Comparison of ENCODE assay signal across 8 mouse cellular contexts in genomic region chr11:64442119-64442518, GRCm38 (mm10). TPM values are rescaled to one million over a fixed set of nuclear protein-coding genes. Genes with fewer than 3 reads are reported as not detected.
DNase-seq lines count a peak whose midpoint lies in the region; ATAC-seq and TF ChIP-seq lines count a peak whose summit lies in the region.

No protein-coding gene starts in this region.

- ATAC-seq in hindbrain, embryonic 12.5 days (ENCODE audit: low FRiP score): no peak
- ATAC-seq in intestine, postnatal 0 days: no peak
- no peak for ATAC-seq in lung, embryonic 15.5 days (ENCODE audit: borderline replicate concordance, extremely low read depth, low FRiP score, low TSS enrichment)
- no peak for ATAC-seq in stomach, embryonic 15.5 days (ENCODE audit: insufficient read depth, low FRiP score, low read depth)

- no peak overlapping the region for H3K4me2 ChIP-seq in hindbrain, embryonic 12.5 days (replicated peaks)
- H3K4me2 ChIP-seq in intestine, postnatal 0 days (replicated peaks; ENCODE audit: low read depth): peak overlapping the region; percentile 46; the same call in 1 of the 2 replicates
- peak overlapping the region; percentile 44 for H3K4me2 ChIP-seq in lung, embryonic 15.5 days
- H3K4me2 ChIP-seq in stomach, embryonic 15.5 days: peak overlapping the region; percentile 20; the same call in 1 of the 2 replicates

- TF ChIP-seq RAD21 in MEL (IDR thresholded peaks at IDR 0.05; ENCODE audit: low read depth, low read length): peak; percentile 57

- no peaks in the 10 kb centered on the region for H3K36me3 ChIP-seq in hindbrain, embryonic 10.5 days
- H3K36me3 ChIP-seq in hindbrain, embryonic 12.5 days: no peaks in the 10 kb centered on the region
- H3K36me3 ChIP-seq in MEL (ENCODE audit: control insufficient read depth in 1 of 2, insufficient read depth in 2 of 2, low read length in 2 of 2): no peaks in the 10 kb centered on the region
- no peaks in the 10 kb centered on the region for H3K36me3 ChIP-seq in embryonic facial prominence, embryonic 10.5 days (replicated peaks)
- H3K36me3 ChIP-seq in intestine, postnatal 0 days (ENCODE audit: control insufficient read depth, insufficient read depth): no peaks in the 10 kb centered on the region
- no peaks in the 10 kb centered on the region for H3K36me3 ChIP-seq in lung, embryonic 15.5 days
- H3K36me3 ChIP-seq in stomach, embryonic 15.5 days: no peaks in the 10 kb centered on the region

- TF ChIP-seq EP300 in MEL (IDR thresholded peaks at IDR 0.05; ENCODE audit: low read depth in 1 of 2, low read length in 2 of 2): no peak

- no peak overlapping the region for H3K4me3 ChIP-seq in hindbrain, embryonic 10.5 days
- no peak overlapping the region for H3K4me3 ChIP-seq in hindbrain, embryonic 12.5 days
- no peak overlapping the region for H3K4me3 ChIP-seq in MEL (ENCODE audit: control insufficient read depth in 1 of 2, insufficient read depth in 1 of 2, low read depth in 2 of 2, low read length in 2 of 2)
- H3K4me3 ChIP-seq in embryonic facial prominence, embryonic 10.5 days: no peak overlapping the region
- H3K4me3 ChIP-seq in intestine, postnatal 0 days (ENCODE audit: low read depth, low read length): no peak overlapping the region
- H3K4me3 ChIP-seq in lung, embryonic 15.5 days: no peak overlapping the region
- no peak overlapping the region; the same call in 1 of the 2 replicates for H3K4me3 ChIP-seq in stomach, embryonic 15.5 days (replicated peaks)

- H3K27me3 ChIP-seq in hindbrain, embryonic 10.5 days (ENCODE audit: insufficient read depth, poor library complexity, severe bottlenecking): peaks cover 44% of the 10 kb centered on the region
- H3K27me3 ChIP-seq in hindbrain, embryonic 12.5 days: peaks cover 10% of the 10 kb centered on the region
- H3K27me3 ChIP-seq in MEL (ENCODE audit: control insufficient read depth in 1 of 2, insufficient read depth in 2 of 2, low read length in 2 of 2): no peaks in the 10 kb centered on the region
- peaks cover 35% of the 10 kb centered on the region for H3K27me3 ChIP-seq in embryonic facial prominence, embryonic 10.5 days (replicated peaks; ENCODE audit: low read depth, poor library complexity, severe bottlenecking)
- 0 out of 2 replicates have a peak, but pooled peaks cover 5% of the 10 kb centered on the region for H3K27me3 ChIP-seq in intestine, postnatal 0 days (replicated peaks; ENCODE audit: control insufficient read depth, insufficient read depth, low read length)
- H3K27me3 ChIP-seq in lung, embryonic 15.5 days: peaks cover 35% of the 10 kb centered on the region
- H3K27me3 ChIP-seq in stomach, embryonic 15.5 days (replicated peaks): no peaks in the 10 kb centered on the region

- DNase-seq in hindbrain, embryonic 10.5 days (ENCODE audit: low spot score): peak; percentile 28
- DNase-seq in MEL (ENCODE audit: low read depth, low spot score): peak; percentile 33
- DNase-seq in embryonic facial prominence, embryonic 10.5 days (ENCODE audit: low spot score): peak; percentile 38
- DNase-seq in ovary, adult 18-20 months (ENCODE audit: low spot score): no peak

- H3K79me2 ChIP-seq in MEL (ENCODE audit: control insufficient read depth, insufficient read depth, low read length, poor library complexity): no peaks in the 10 kb centered on the region

- H3K9ac ChIP-seq in hindbrain, embryonic 12.5 days: no peak overlapping the region
- H3K9ac ChIP-seq in MEL (ENCODE audit: control insufficient read depth, low read depth, low read length, poor library complexity, severe bottlenecking): no peak overlapping the region
- H3K9ac ChIP-seq in intestine, postnatal 0 days (ENCODE audit: low read depth, low read length): no peak overlapping the region
- H3K9ac ChIP-seq in lung, embryonic 15.5 days: no peak overlapping the region
- H3K9ac ChIP-seq in stomach, embryonic 15.5 days: no peak overlapping the region

- H3K4me1 ChIP-seq in hindbrain, embryonic 10.5 days (replicated peaks): peaks cover 15% of the 10 kb centered on the region
- H3K4me1 ChIP-seq in hindbrain, embryonic 12.5 days: peaks cover 3% of the 10 kb centered on the region; the same call in 1 of the 2 replicates
- no peaks in the 10 kb centered on the region; a peak in 1 of 4 replicates for H3K4me1 ChIP-seq in MEL (ENCODE audit: control insufficient read depth in 1 of 2, insufficient read depth in 2 of 2, low read length in 2 of 2)
- H3K4me1 ChIP-seq in embryonic facial prominence, embryonic 10.5 days: peaks cover 38% of the 10 kb centered on the region
- no peaks in the 10 kb centered on the region for H3K4me1 ChIP-seq in intestine, postnatal 0 days (replicated peaks; ENCODE audit: control insufficient read depth, insufficient read depth, low read length)
- H3K4me1 ChIP-seq in lung, embryonic 15.5 days: peaks cover 5% of the 10 kb centered on the region
- no peaks in the 10 kb centered on the region for H3K4me1 ChIP-seq in stomach, embryonic 15.5 days

- H3K27ac ChIP-seq in hindbrain, embryonic 10.5 days: no peak overlapping the region
- no peak overlapping the region for H3K27ac ChIP-seq in hindbrain, embryonic 12.5 days
- no peak overlapping the region for H3K27ac ChIP-seq in MEL (ENCODE audit: control insufficient read depth, low read depth, low read length)
- no peak overlapping the region for H3K27ac ChIP-seq in embryonic facial prominence, embryonic 10.5 days (replicated peaks)
- H3K27ac ChIP-seq in intestine, postnatal 0 days (ENCODE audit: low read depth, low read length): no peak overlapping the region
- H3K27ac ChIP-seq in lung, embryonic 15.5 days: no peak overlapping the region
- H3K27ac ChIP-seq in stomach, embryonic 15.5 days: no peak overlapping the region

- 42% methylated on average over 8 of the region's 8 CpGs for WGBS in hindbrain, embryonic 10.5 days
- 36% methylated on average over 8 of the region's 8 CpGs for WGBS in hindbrain, embryonic 12.5 days
- WGBS in embryonic facial prominence, embryonic 10.5 days: 40% methylated on average over 8 of the region's 8 CpGs
- WGBS in intestine, postnatal 0 days: 17% methylated on average over 8 of the region's 8 CpGs
- 14% methylated on average over 8 of the region's 8 CpGs for WGBS in lung, embryonic 15.5 days
- 19% methylated on average over 8 of the region's 8 CpGs for WGBS in stomach, embryonic 15.5 days

- H3K9me3 ChIP-seq in hindbrain, embryonic 10.5 days: no peaks in the 10 kb centered on the region
- no peaks in the 10 kb centered on the region for H3K9me3 ChIP-seq in hindbrain, embryonic 12.5 days (replicated peaks)
- H3K9me3 ChIP-seq in MEL (replicated peaks; ENCODE audit: insufficient read depth, low read length): no peaks in the 10 kb centered on the region; the same call in 1 of the 2 replicates
- H3K9me3 ChIP-seq in embryonic facial prominence, embryonic 10.5 days: no peaks in the 10 kb centered on the region
- no peaks in the 10 kb centered on the region for H3K9me3 ChIP-seq in intestine, postnatal 0 days (ENCODE audit: control insufficient read depth)
- H3K9me3 ChIP-seq in lung, embryonic 15.5 days: no peaks in the 10 kb centered on the region
- H3K9me3 ChIP-seq in stomach, embryonic 15.5 days: no peaks in the 10 kb centered on the region

- TF ChIP-seq POLR2A in MEL (IDR thresholded peaks at IDR 0.05; ENCODE audit: control insufficient read depth in 1 of 2, insufficient read depth in 1 of 2, low read depth in 1 of 2, low read length in 2 of 2, poor library complexity in 1 of 2): no peak

- TF ChIP-seq CTCF in MEL (IDR thresholded peaks at IDR 0.05 in 2 of 3, conservative IDR thresholded peaks at IDR 0.05 in 1 of 3; ENCODE audit: control insufficient read depth in 1 of 3, insufficient read depth in 1 of 3, low read depth in 2 of 3, low read length in 3 of 3, poor library complexity in 1 of 3, severe bottlenecking in 1 of 3): peak; percentile 8 to 55 (median 16); a peak in 3 of 6 replicates
- TF ChIP-seq CTCF in intestine, postnatal 0 days (IDR thresholded peaks at IDR 0.05; ENCODE audit: low read depth): peak; percentile 78

TF ChIP-seq in MEL, 35 proteins besides CTCF, POLR2A, EP300 and RAD21:
- TF ChIP-seq ZKSCAN1 (IDR thresholded peaks at IDR 0.05; ENCODE audit: low read depth, low read length) (no peak), HCFC1 (IDR thresholded peaks at IDR 0.05; ENCODE audit: low read depth, low read length) (no peak), SMC3 (IDR thresholded peaks at IDR 0.05; ENCODE audit: low read depth, low read length) (peak; percentile 62), ZC3H11A (IDR thresholded peaks at IDR 0.05; ENCODE audit: low read depth, low read length) (peak; percentile 42), MAZ (IDR thresholded peaks at IDR 0.05; ENCODE audit: low read depth, low read length) (no peak)

RNA-seq across cellular contexts. Expression of gene F930015N05Rik, which starts 5.7 kb away (rescaled TPM):
- 1.3 and 2.2 TPM in 2 replicates for polyA plus RNA-seq in hindbrain, embryonic 10.5 days (2016; fragmentation: Nextera tagmentation; extraction: Ambion mirVana)
- polyA plus RNA-seq in hindbrain, embryonic 12.5 days (2016; fragmentation: Nextera tagmentation; extraction: Ambion mirVana): 2.4 and 3.2 TPM in 2 replicates
- total RNA-seq in MEL (2012; rRNA removed): not detected in 2 replicates
- not detected for polyA plus RNA-seq in MEL (2012; ENCODE audit: insufficient read depth in 1 of 2, insufficient read length in 2 of 2, low read depth in 1 of 2, low replicate concordance in 2 of 2, missing spikeins in 1 of 2)
- polyA plus RNA-seq in embryonic facial prominence, embryonic 10.5 days (2016; fragmentation: Nextera tagmentation; extraction: Ambion mirVana): 1.6 and 2.2 TPM in 2 replicates
- 0.18 TPM in 1 of 2 replicates, not detected in the other for polyA plus RNA-seq in intestine, postnatal 0 days (2015; fragmentation: Nextera tagmentation; extraction: Ambion mirVana)
- 0.16 and 0.19 TPM in 2 replicates for polyA plus RNA-seq in lung, embryonic 15.5 days (2015; fragmentation: Nextera tagmentation; extraction: Ambion mirVana)
- 0.49 and 0.68 TPM in 2 replicates for polyA plus RNA-seq in stomach, embryonic 15.5 days (2015; fragmentation: Nextera tagmentation; extraction: Ambion mirVana)

RNA-seq across cellular contexts. Expression of gene Hs3st3a1, which starts 7.0 kb away (rescaled TPM):
- polyA plus RNA-seq in hindbrain, embryonic 10.5 days (2016; fragmentation: Nextera tagmentation; extraction: Ambion mirVana): 1.6 and 1.7 TPM in 2 replicates
- polyA plus RNA-seq in hindbrain, embryonic 12.5 days (2016; fragmentation: Nextera tagmentation; extraction: Ambion mirVana): 1.9 and 2.8 TPM in 2 replicates
- total RNA-seq in MEL (2012; rRNA removed): not detected in 2 replicates
- under 1 TPM in 1 of 2 experiments, not detected in 1; 0.03 TPM for polyA plus RNA-seq in MEL (2012; ENCODE audit: insufficient read depth in 1 of 2, insufficient read length in 2 of 2, low read depth in 1 of 2, low replicate concordance in 2 of 2, missing spikeins in 1 of 2)
- polyA plus RNA-seq in embryonic facial prominence, embryonic 10.5 days (2016; fragmentation: Nextera tagmentation; extraction: Ambion mirVana): 2.0 and 3.0 TPM in 2 replicates
- polyA plus RNA-seq in intestine, postnatal 0 days (2015; fragmentation: Nextera tagmentation; extraction: Ambion mirVana): 0.30 and 0.35 TPM in 2 replicates
- 0.31 and 0.37 TPM in 2 replicates for polyA plus RNA-seq in lung, embryonic 15.5 days (2015; fragmentation: Nextera tagmentation; extraction: Ambion mirVana)
- polyA plus RNA-seq in stomach, embryonic 15.5 days (2015; fragmentation: Nextera tagmentation; extraction: Ambion mirVana): 1.5 and 1.7 TPM in 2 replicates
